Mouse (Mus musculus): ENCODE measurements around the gene Tm6sf2.

GRCm38 (mm10) chr8:70124992-70125391, 52.3 kb downstream of the Tm6sf2 start:
- TF ChIP-seq CTCF (conservative IDR thresholded peaks at IDR 0.05; ENCODE audit: insufficient read depth, insufficient read length, low read depth, low read length) (no peak), POLR2A (IDR thresholded peaks at IDR 0.05; ENCODE audit: low read depth, low read length) (no peak)
